Mouse (Mus musculus) embryonic facial prominence, embryonic 11.5 days (tissue): ENCODE results near the gene Gm12248. TPM values are rescaled to one million over a fixed set of nuclear protein-coding genes. Genes with fewer than 3 reads are reported as not detected.

Experiments
- ATAC-seq: fragments of 200-750 bp; cut with Nextera tagmentation; replicated peaks from 2 replicates; pipeline ENCODE4 v1.8.0; 2017; ENCODE audit warnings: low read depth; ENCODE audit not compliant: insufficient number of reproducible peaks, low FRiP score, low TSS enrichment
- DNase-seq: peaks from one replicate; pipeline ENCODE4 v3.0.0-alpha.2; 2015; ENCODE audit warnings: low spot score
- H3K27ac ChIP-seq: fragments of 300-500 bp; sonication (generic); replicated peaks from 2 replicates; pipeline ENCODE4 v1.5.1; 2014; ENCODE audit warnings: mild to moderate bottlenecking, low read depth, low read length, control low read depth
- H3K27me3 ChIP-seq: fragments of 300-500 bp; sonication (generic); 2 replicates; pipeline ENCODE4 v1.6.1; 2014; ENCODE audit warnings: mild to moderate bottlenecking, low read length, moderate library complexity, mixed read lengths; ENCODE audit not compliant: control insufficient read depth, insufficient read depth
- H3K36me3 ChIP-seq: fragments of 300-500 bp; sonication (generic); replicated peaks from 2 replicates; pipeline ENCODE4 v1.6.1; 2014; ENCODE audit warnings: low read depth, mild to moderate bottlenecking, low read length, moderate library complexity, mixed read lengths; ENCODE audit not compliant: control insufficient read depth, insufficient read depth
- H3K4me1 ChIP-seq: fragments of 300-500 bp; sonication (generic); 2 replicates; pipeline ENCODE4 v1.6.1; 2014; ENCODE audit warnings: low read length, mixed read lengths; ENCODE audit not compliant: control insufficient read depth, insufficient read depth
- H3K4me2 ChIP-seq: fragments of 300-500 bp; sonication (generic); 2 replicates; pipeline ENCODE4 v1.6.1; 2014; ENCODE audit warnings: low read depth, mild to moderate bottlenecking, control low read depth, low read length, moderate library complexity
- H3K4me3 ChIP-seq: fragments of 300-500 bp; sonication (generic); 2 replicates; pipeline ENCODE4 v1.5.1; 2014; ENCODE audit warnings: low read depth, low read length, control low read depth
- H3K9ac ChIP-seq: fragments of 300-500 bp; sonication (generic); replicated peaks from 2 replicates; pipeline ENCODE4 v1.6.1; 2014; ENCODE audit warnings: mild to moderate bottlenecking, control low read depth, low read length
- H3K9me3 ChIP-seq: fragments of 300-500 bp; sonication (generic); replicated peaks from 2 replicates; pipeline ENCODE4 v1.6.1; 2016; ENCODE audit warnings: mild to moderate bottlenecking, low read length, inconsistent platforms, mixed read lengths; ENCODE audit not compliant: control insufficient read depth
- WGBS: fragments of 180-500 bp; shearing (Covaris S2); extraction: QIAGEN DNeasy Blood & Tissue Kit; methylation state at CpG from one replicate; pipeline ENCODE4 v1.1.7; 2014; 5-methylcytosine and 5-hydroxymethylcytosine counted together
- polyA plus RNA-seq: library from polyadenylated mRNA; unstranded; fragments of >200 nt; fragmentation: Nextera tagmentation; extraction: Ambion mirVana; gene quantifications from 2 replicates; pipeline ENCODE4 v1.2.1, GENCODE M21; 2014

Gm12248 gene
- polyA plus RNA-seq, 1 experiment from 2014 or later = not detected

GRCm38 (mm10) chr11:58018701-58019100, 74.2 kb downstream of the Gm12248 start:
- no peaks in the 10 kb centered on the region for H3K36me3 ChIP-seq
- DNase-seq (no peak), ATAC-seq (no peak)
- no peaks in the 10 kb centered on the region for H3K9me3 ChIP-seq
- WGBS = 96% methylated on average over 4 of the region's 4 CpGs
- no peak overlapping the region for H3K9ac ChIP-seq
- no peak overlapping the region for H3K4me3 ChIP-seq
- H3K27ac ChIP-seq = no peak overlapping the region
- peaks cover 2% of the 10 kb centered on the region for H3K4me1 ChIP-seq
- H3K27me3 ChIP-seq = no peaks in the 10 kb centered on the region
- H3K4me2 ChIP-seq = no peak overlapping the region

GRCm38 (mm10) chr11:58018287-58018686, 74.6 kb downstream of the Gm12248 start:
- Histone ChIP-seq H3K36me3 (no peaks in the 10 kb centered on the region), H3K9ac (no peak overlapping the region), H3K27ac (no peak overlapping the region), H3K9me3 (no peaks in the 10 kb centered on the region), H3K4me3 (no peak overlapping the region), H3K27me3 (no peaks in the 10 kb centered on the region), H3K4me1 (peaks cover 2% of the 10 kb centered on the region), H3K4me2 (no peak overlapping the region)
- 81% methylated on average over 2 of the region's 2 CpGs for WGBS
- DNase-seq (no peak), ATAC-seq (no peak)

GRCm38 (mm10) chr11:58017422-58017821, 75.5 kb downstream of the Gm12248 start:
- no peak for DNase-seq
- Histone ChIP-seq H3K4me2 (no peak overlapping the region), H3K9me3 (no peaks in the 10 kb centered on the region), H3K4me3 (no peak overlapping the region), H3K27me3 (no peaks in the 10 kb centered on the region), H3K9ac (no peak overlapping the region), H3K36me3 (no peaks in the 10 kb centered on the region), H3K27ac (no peak overlapping the region), H3K4me1 (peaks cover 2% of the 10 kb centered on the region)
- no peak for ATAC-seq
- WGBS = 84% methylated on average over 1 of the region's 1 CpGs

- Histone ChIP-seq H3K27me3 (no peaks in the 10 kb centered on the region), H3K9ac (no peak overlapping the region), H3K36me3 (no peaks in the 10 kb centered on the region), H3K4me3 (no peak overlapping the region), H3K4me2 (no peak overlapping the region), H3K4me1 (peaks cover 2% of the 10 kb centered on the region), H3K9me3 (no peaks in the 10 kb centered on the region), H3K27ac (no peak overlapping the region)
- ATAC-seq (no peak), DNase-seq (no peak)
- WGBS = 62% methylated on average over 3 of the region's 3 CpGs
Measured at GRCm38 (mm10) chr11:58016371-58016770, 76.6 kb downstream of the Gm12248 start.

- Histone ChIP-seq H3K27me3 (no peaks in the 10 kb centered on the region), H3K36me3 (no peaks in the 10 kb centered on the region), H3K9ac (no peak overlapping the region), H3K9me3 (no peaks in the 10 kb centered on the region), H3K4me1 (peaks cover 4% of the 10 kb centered on the region), H3K27ac (no peak overlapping the region), H3K4me2 (no peak overlapping the region), H3K4me3 (no peak overlapping the region)
- 75% methylated on average over 2 of the region's 2 CpGs for WGBS
- ATAC-seq (no peak), DNase-seq (no peak)
Measured at GRCm38 (mm10) chr11:58015339-58015738, 77.6 kb downstream of the Gm12248 start.

- ATAC-seq = no peak
Measured at GRCm38 (mm10) chr11:58014604-58015003, 78.3 kb downstream of the Gm12248 start.

More at GRCm38 (mm10) chr11:58014604-58015003, 78.3 kb downstream of the Gm12248 start:
- Histone ChIP-seq H3K36me3 (no peaks in the 10 kb centered on the region), H3K4me2 (no peak overlapping the region), H3K27me3 (no peaks in the 10 kb centered on the region), H3K27ac (no peak overlapping the region), H3K4me3 (no peak overlapping the region), H3K9ac (no peak overlapping the region), H3K9me3 (no peaks in the 10 kb centered on the region), H3K4me1 (peaks cover 4% of the 10 kb centered on the region)
- DNase-seq = no peak
- WGBS = 84% methylated on average over 1 of the region's 1 CpGs

Other genes with a start within 250 kb of the Gm12248 start
- 14.7 and 15.2 TPM in 2 replicates for gene Larp1, start 84.1 kb downstream of the Gm12248 start, polyA plus RNA-seq
- 110 and 114 TPM in 2 replicates for gene Cnot8, start 11.0 kb upstream of the Gm12248 start, polyA plus RNA-seq
- 27.3 and 27.6 TPM in 2 replicates for gene Gemin5, start 75.4 kb upstream of the Gm12248 start, polyA plus RNA-seq
- 132 and 146 TPM in 2 replicates for gene Mrpl22, start 78.5 kb upstream of the Gm12248 start, polyA plus RNA-seq
- 2.3 and 2.5 TPM in 2 replicates for gene Igtp, start 106.4 kb upstream of the Gm12248 start, polyA plus RNA-seq
- gene Irgm2, start 106.5 kb upstream of the Gm12248 start, polyA plus RNA-seq = 0.52 and 1.5 TPM in 2 replicates
- gene 4930438A08Rik, start 181.7 kb upstream of the Gm12248 start, polyA plus RNA-seq = 0.20 TPM in 1 of 2 replicates, not detected in the other
- gene Zfp692, start 213.9 kb upstream of the Gm12248 start, polyA plus RNA-seq = 10.9 TPM in 2 replicates
- 24.4 and 26.0 TPM in 2 replicates for gene Zfp672, start 237.2 kb upstream of the Gm12248 start, polyA plus RNA-seq
- 21.0 and 22.5 TPM in 2 replicates for gene Sh3bp5l, start 237.6 kb upstream of the Gm12248 start, polyA plus RNA-seq